Mouse (Mus musculus) C2C12 (cell line): ENCODE measurements around the gene Kras.

Experiments used
- CEBPB ChIP-seq: IDR thresholded peaks from one replicate; pipeline ENCODE4 v1.6.1; 2011; ENCODE audit warnings: low read depth, mild to moderate bottlenecking, control low read depth, moderate library complexity
- CTCF ChIP-seq: IDR thresholded peaks from one replicate; pipeline ENCODE4 v1.5.1; 2011; ENCODE audit not compliant: control insufficient read depth, insufficient read depth, insufficient read length
- FOSL1 ChIP-seq: IDR thresholded peaks from one replicate; pipeline ENCODE4 v1.8.0; 2011; ENCODE audit warnings: mild to moderate bottlenecking, low read length; ENCODE audit not compliant: poor library complexity, insufficient read depth, severe bottlenecking
- MAX ChIP-seq: IDR thresholded peaks from one replicate; pipeline ENCODE4 v1.6.1; 2011; ENCODE audit warnings: mild to moderate bottlenecking, control low read depth
- MYOD1 ChIP-seq: IDR thresholded peaks from one replicate; pipeline ENCODE4 v1.6.1; 2011; ENCODE audit warnings: low read depth; ENCODE audit not compliant: control insufficient read depth, insufficient read length
- MYOG ChIP-seq: IDR thresholded peaks from one replicate; pipeline ENCODE4 v1.6.1; 2011; ENCODE audit not compliant: control insufficient read depth, insufficient read length; ENCODE audit errors: extremely low read depth
- USF1 ChIP-seq: IDR thresholded peaks from one replicate; pipeline ENCODE4 v1.6.1; 2011; ENCODE audit warnings: low read depth, mild to moderate bottlenecking, control low read depth, moderate library complexity

GRCm38 (mm10) chr6:145272142-145272937 lies 22.3 kb upstream of the Kras start:
- TF ChIP-seq CTCF, result no peak
- TF ChIP-seq USF1, result no peak
- TF ChIP-seq CEBPB, result no peak
- TF ChIP-seq MYOG, result no peak
- TF ChIP-seq MAX, result no peak
- TF ChIP-seq FOSL1, result no peak
- TF ChIP-seq MYOD1, result no peak
